Mouse (Mus musculus) forebrain, postnatal 0 days (tissue): Measurements from ENCODE around the gene Tlr6. TPM values are rescaled to one million over a fixed set of nuclear protein-coding genes. Genes with fewer than 3 reads are reported as not detected.
A peak's percentile ranks its signal among the peaks of the same experiment; 100 is the strongest.

Source experiments
- ATAC-seq: fragments of 200-750 bp; cut with Nextera tagmentation; 2 replicates; pipeline ENCODE4 v1.8.0; 2017; ENCODE audit warnings: mild to moderate bottlenecking, moderate library complexity
- DNase-seq: peaks from one replicate; pipeline ENCODE4 v3.0.0-alpha.2; 2015
- H3K27ac ChIP-seq: fragments of 300-500 bp; sonication (generic); 2 replicates; pipeline ENCODE4 v1.5.1; 2014; ENCODE audit warnings: low read depth, mild to moderate bottlenecking, antibody characterized with exemption, low read length, moderate library complexity, mixed read lengths
- H3K27me3 ChIP-seq: fragments of 300-500 bp; sonication (generic); 2 replicates; pipeline ENCODE4 v1.6.1; 2014; ENCODE audit warnings: mild to moderate bottlenecking, low read length, mixed read lengths; ENCODE audit not compliant: insufficient read depth
- H3K36me3 ChIP-seq: fragments of 300-500 bp; sonication (generic); 2 replicates; pipeline ENCODE4 v1.6.1; 2014; ENCODE audit warnings: mild to moderate bottlenecking, moderate library complexity; ENCODE audit not compliant: insufficient read depth
- H3K4me1 ChIP-seq: fragments of 300-500 bp; sonication (generic); 2 replicates; pipeline ENCODE4 v1.6.1; 2014; ENCODE audit warnings: antibody characterized with exemption; ENCODE audit not compliant: insufficient read depth
- H3K4me2 ChIP-seq: fragments of 300-500 bp; sonication (generic); 2 replicates; pipeline ENCODE4 v1.6.1; 2014; ENCODE audit warnings: low read depth, mild to moderate bottlenecking, moderate library complexity
- H3K4me3 ChIP-seq: fragments of 300-500 bp; sonication (generic); 2 replicates; pipeline ENCODE4 v1.5.1; 2014; ENCODE audit warnings: low read depth, low read length, mixed read lengths
- H3K9ac ChIP-seq: fragments of 300-500 bp; sonication (generic); 2 replicates; pipeline ENCODE4 v1.6.1; 2014; ENCODE audit warnings: mild to moderate bottlenecking
- H3K9me3 ChIP-seq: fragments of 300-500 bp; sonication (generic); 2 replicates; pipeline ENCODE4 v1.6.1; 2016; ENCODE audit warnings: low read length
- CTCF ChIP-seq: sonication (generic); IDR thresholded peaks from 2 replicates; pipeline ENCODE4 v1.5.1; 2016; ENCODE audit warnings: antibody characterized with exemption, control low read depth, low read depth
- WGBS: fragments of 180-500 bp; shearing (Covaris S2); extraction: QIAGEN DNeasy Blood & Tissue Kit; methylation state at CpG from one replicate; pipeline ENCODE4 v1.1.7; 2014; 5-methylcytosine and 5-hydroxymethylcytosine counted together
- microRNA counts: library from miRNA; unstranded; fragments of <30 nt; microRNA quantifications from one replicate; lab custom pipeline; 2015
- microRNA-seq, 2 experiments: library from miRNA; unstranded; fragments of <30 nt; microRNA quantifications; one replicate each; pipeline ENCODE4; 2016
- polyA plus RNA-seq: library from polyadenylated mRNA; unstranded; fragments of >200 nt; fragmentation: Nextera tagmentation; extraction: Ambion mirVana; gene quantifications from 2 replicates; pipeline ENCODE4 v1.2.1, GENCODE M21; 2015
- total RNA-seq: library from RNA; depleted of rRNA; stranded (reverse); fragments of >200 nt; gene quantifications from 2 replicates; pipeline ENCODE4 v1.2.3, GENCODE M21; 2014; rRNA removed

The Tlr6 gene
- total and polyA plus RNA-seq, 2 experiments from 2014 or later: 0.25 to 0.81 TPM

- DNase-seq: no peak
- ATAC-seq: no peak
- no peak overlapping the region for H3K27ac ChIP-seq
- H3K27me3 ChIP-seq: no peaks in the 10 kb centered on the region
- no peak overlapping the region for H3K9ac ChIP-seq
- no peak overlapping the region for H3K4me3 ChIP-seq
- no peaks in the 10 kb centered on the region for H3K9me3 ChIP-seq
- WGBS: 74% methylated on average over 14 of the region's 14 CpGs
- H3K4me1 ChIP-seq: no peaks in the 10 kb centered on the region
- no peak overlapping the region for H3K4me2 ChIP-seq
- H3K36me3 ChIP-seq: no peaks in the 10 kb centered on the region
- TF ChIP-seq CTCF: no peak
Observed at GRCm38 (mm10) chr5:64905516-64906271, 54.2 kb downstream of the Tlr6 start.

MicroRNAs within 50 kb of the gene (microRNA counts, 519-probe panel; counts per million panel counts)
- microRNA mmu-miR-574-3p (lab: Ali Mortazavi, UCI) (945 counts per million, percentile 6 among the panel's probes with 10 or more counts), microRNA mmu-miR-574-5p (lab: Ali Mortazavi, UCI) (not detected)

Small RNA genes lying within 50 kb of the gene (microRNA-seq; reads per million reads assigned to microRNA genes)
- gene Mir574: 37.1 to 101 reads per million in 2 experiments

Other genes with a start within 250 kb of the Tlr6 start
- gene Klf3, start 156.7 kb downstream of the Tlr6 start, total RNA-seq: 10.1 and 14.8 TPM in 2 replicates
- 29.7 and 33.7 TPM in 2 replicates for gene Klf3, start 156.7 kb downstream of the Tlr6 start, polyA plus RNA-seq
- 0.38 and 0.77 TPM in 2 replicates for gene Tlr1, start 26.5 kb downstream of the Tlr6 start, total RNA-seq
- gene Tlr1, start 26.5 kb downstream of the Tlr6 start, polyA plus RNA-seq: 0.39 and 0.47 TPM in 2 replicates
- gene Fam114a1, start 10.0 kb upstream of the Tlr6 start, total RNA-seq: 3.8 and 6.1 TPM in 2 replicates
- 4.6 and 5.1 TPM in 2 replicates for gene Fam114a1, start 10.0 kb upstream of the Tlr6 start, polyA plus RNA-seq
- gene Tmem156, start 132.0 kb upstream of the Tlr6 start, total RNA-seq: 0.19 and 0.23 TPM in 2 replicates
- gene Tmem156, start 132.0 kb upstream of the Tlr6 start, polyA plus RNA-seq: 0.15 and 0.21 TPM in 2 replicates
- gene Klhl5, start 147.4 kb upstream of the Tlr6 start, total RNA-seq: 48.3 and 57.2 TPM in 2 replicates
- gene Klhl5, start 147.4 kb upstream of the Tlr6 start, polyA plus RNA-seq: 39.4 and 49.6 TPM in 2 replicates
- gene Wdr19, start 239.6 kb upstream of the Tlr6 start, total RNA-seq: 16.5 and 21.9 TPM in 2 replicates
- gene Wdr19, start 239.6 kb upstream of the Tlr6 start, polyA plus RNA-seq: 6.3 and 7.7 TPM in 2 replicates